Mouse (Mus musculus) midbrain, embryonic 16.5 days (tissue): ENCODE measurements around the gene Fgfr2. TPM values are rescaled to one million over a fixed set of nuclear protein-coding genes. Genes with fewer than 3 reads are reported as not detected.

Experiments
- ATAC-seq: fragments of 200-750 bp; cut with Nextera tagmentation; 2 replicates; pipeline ENCODE4 v1.8.0; 2017; ENCODE audit warnings: moderate TSS enrichment
- H3K27ac ChIP-seq: fragments of 300-500 bp; sonication (generic); 2 replicates; pipeline ENCODE4 v1.5.1; 2014; ENCODE audit warnings: mild to moderate bottlenecking, low read length, mixed read lengths
- H3K27me3 ChIP-seq: fragments of 300-500 bp; sonication (generic); 2 replicates; pipeline ENCODE4 v1.6.1; 2014; ENCODE audit warnings: low read depth, low read length, mixed read lengths; ENCODE audit not compliant: control insufficient read depth, insufficient read depth
- H3K36me3 ChIP-seq: fragments of 300-500 bp; sonication (generic); 2 replicates; pipeline ENCODE4 v1.6.1; 2014; ENCODE audit warnings: mild to moderate bottlenecking, low read length, moderate library complexity, mixed read lengths; ENCODE audit not compliant: control insufficient read depth, insufficient read depth
- H3K4me1 ChIP-seq: fragments of 300-500 bp; sonication (generic); 2 replicates; pipeline ENCODE4 v1.6.1; 2014; ENCODE audit warnings: mild to moderate bottlenecking, low read length, mixed read lengths; ENCODE audit not compliant: control insufficient read depth, insufficient read depth
- H3K4me2 ChIP-seq: fragments of 300-500 bp; sonication (generic); 2 replicates; pipeline ENCODE4 v1.6.1; 2014; ENCODE audit warnings: mild to moderate bottlenecking, low read length, mixed read lengths
- H3K4me3 ChIP-seq: fragments of 300-500 bp; sonication (generic); 2 replicates; pipeline ENCODE4 v1.5.1; 2014; ENCODE audit warnings: low read depth, mild to moderate bottlenecking, low read length, moderate library complexity, mixed read lengths
- H3K9ac ChIP-seq: fragments of 300-500 bp; sonication (generic); 2 replicates; pipeline ENCODE4 v1.6.1; 2014; ENCODE audit warnings: low read depth, low read length, mixed read lengths
- H3K9me3 ChIP-seq: fragments of 300-500 bp; sonication (generic); replicated peaks from 2 replicates; pipeline ENCODE4 v1.6.1; 2014; ENCODE audit warnings: mild to moderate bottlenecking, low read length, mixed read lengths; ENCODE audit not compliant: control insufficient read depth, poor library complexity, severe bottlenecking
- WGBS: fragments of 180-500 bp; shearing (Covaris S2); extraction: QIAGEN DNeasy Blood & Tissue Kit; methylation state at CpG from one replicate; pipeline ENCODE4 v1.1.7; 2014; 5-methylcytosine and 5-hydroxymethylcytosine counted together
- polyA plus RNA-seq: library from polyadenylated mRNA; unstranded; fragments of >200 nt; fragmentation: Nextera tagmentation; extraction: Ambion mirVana; gene quantifications from 2 replicates; pipeline ENCODE4 v1.2.1, GENCODE M21; 2015

The Fgfr2 gene
- polyA plus RNA-seq, 1 experiment from 2014 or later: 23.8 TPM

DNA sequence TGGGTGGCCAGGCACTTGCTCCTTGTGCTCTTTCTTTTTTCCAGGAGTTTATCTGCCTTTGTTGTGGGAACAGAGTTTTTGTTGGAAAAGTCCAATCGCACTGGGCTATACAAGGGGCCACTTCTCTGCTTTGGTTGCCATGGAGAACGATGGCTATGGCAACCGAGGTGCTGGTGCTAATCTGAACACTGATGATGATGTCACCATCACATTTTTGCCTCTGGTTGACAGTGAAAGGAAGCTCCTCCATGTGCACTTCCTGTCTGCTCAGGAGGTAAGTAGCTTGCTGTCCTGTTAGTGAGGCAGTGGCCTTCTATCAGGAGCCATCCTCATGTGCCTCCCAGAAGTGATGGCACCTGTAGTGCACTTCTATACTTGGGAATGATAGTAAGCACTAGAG is 140.5 kb downstream of the Fgfr2 start:
- Histone ChIP-seq H3K4me1 (no peaks in the 10 kb centered on the region), H3K27me3 (no peaks in the 10 kb centered on the region), H3K27ac (no peak overlapping the region), H3K9ac (no peak overlapping the region), H3K4me2 (no peak overlapping the region), H3K36me3 (peaks cover 8% of the 10 kb centered on the region), H3K4me3 (no peak overlapping the region), H3K9me3 (no peaks in the 10 kb centered on the region)
- no peak for ATAC-seq
- 24% methylated on average over 3 of the region's 3 CpGs for WGBS

DNA sequence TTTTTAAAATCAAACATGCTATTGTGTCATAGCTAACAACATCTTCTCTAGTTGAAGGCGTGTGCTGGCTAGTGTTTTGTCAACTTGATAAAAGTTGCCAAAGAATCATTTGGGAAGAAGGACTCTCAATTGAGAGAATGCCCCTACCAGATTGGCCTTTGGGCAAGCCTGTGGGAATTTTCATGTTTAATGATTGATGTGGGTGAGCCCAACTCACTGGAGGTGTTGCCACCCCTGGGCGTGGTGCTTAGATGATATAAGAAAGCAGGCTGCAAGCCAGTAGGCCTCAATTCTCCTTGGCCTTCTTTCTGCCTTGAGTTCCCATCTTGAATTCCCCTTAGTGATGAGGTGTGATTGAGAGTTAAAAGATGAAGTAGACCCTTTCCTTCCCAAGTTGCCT is 145.2 kb downstream of the Fgfr2 start:
- no peak for ATAC-seq
- H3K9me3 ChIP-seq: no peaks in the 10 kb centered on the region
- 99% methylated on average over 2 of the region's 2 CpGs for WGBS

DNA sequence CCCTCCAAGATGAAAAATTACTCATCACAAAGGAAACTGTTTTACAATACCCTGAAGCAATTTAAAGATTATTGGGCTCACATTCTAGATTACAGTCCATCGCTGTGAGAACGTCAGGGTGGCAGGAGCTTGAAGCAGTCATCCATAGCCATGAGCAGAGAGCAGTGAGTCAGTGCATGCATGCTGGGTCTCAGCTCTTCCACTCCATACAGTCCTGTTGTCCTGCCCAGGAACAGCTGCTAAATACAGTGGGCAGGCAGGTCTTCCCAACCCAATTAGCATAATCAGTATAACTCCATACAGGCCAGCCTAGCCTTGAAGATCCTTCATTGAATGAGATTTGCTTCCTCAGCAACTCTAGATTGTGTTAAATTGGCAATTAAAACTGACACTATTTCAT is 147.1 kb downstream of the Fgfr2 start:
- Histone ChIP-seq H3K9me3 (no peaks in the 10 kb centered on the region), H3K36me3 (peaks cover under 1% of the 10 kb centered on the region; the same call in 1 of the 2 replicates), H3K4me2 (no peak overlapping the region), H3K4me1 (no peaks in the 10 kb centered on the region), H3K4me3 (no peak overlapping the region), H3K27me3 (no peaks in the 10 kb centered on the region), H3K27ac (no peak overlapping the region), H3K9ac (no peak overlapping the region)
- WGBS: 57% methylated on average over 2 of the region's 2 CpGs
- no peak for ATAC-seq

More for the DNA sequence above, 145.2 kb downstream of the Fgfr2 start:
- Histone ChIP-seq H3K4me2 (no peak overlapping the region), H3K36me3 (peaks cover 3% of the 10 kb centered on the region), H3K27me3 (no peaks in the 10 kb centered on the region), H3K27ac (no peak overlapping the region), H3K4me1 (no peaks in the 10 kb centered on the region), H3K4me3 (no peak overlapping the region), H3K9ac (no peak overlapping the region)

DNA sequence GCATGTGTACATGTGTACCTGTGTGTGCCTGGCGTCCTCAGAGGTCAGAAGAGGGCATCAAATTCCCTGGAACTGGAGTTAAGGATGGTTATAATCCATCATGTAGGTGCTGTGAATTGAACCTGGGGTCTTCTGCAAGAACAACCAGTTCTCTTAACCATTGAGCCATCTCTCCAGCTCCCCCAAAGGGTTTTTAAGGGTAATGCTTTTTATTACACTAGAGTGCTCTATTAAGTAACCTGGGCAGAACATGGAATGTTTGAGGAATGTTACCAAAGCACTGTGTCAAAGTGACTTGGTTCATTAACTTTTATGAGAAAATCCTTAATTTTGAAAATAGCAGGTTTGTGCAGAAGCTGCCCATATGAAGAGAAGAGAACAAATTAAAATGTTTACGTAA is 151.1 kb downstream of the Fgfr2 start:
- no peak overlapping the region for H3K27ac ChIP-seq
- H3K9me3 ChIP-seq: no peaks in the 10 kb centered on the region
- no peak for ATAC-seq
- WGBS: 92% methylated on average over 2 of the region's 2 CpGs
- H3K9ac ChIP-seq: no peak overlapping the region
- no peak overlapping the region for H3K4me2 ChIP-seq
- H3K36me3 ChIP-seq: no peaks in the 10 kb centered on the region; the same call in 1 of the 2 replicates
- no peak overlapping the region for H3K4me3 ChIP-seq
- no peaks in the 10 kb centered on the region for H3K27me3 ChIP-seq
- H3K4me1 ChIP-seq: no peaks in the 10 kb centered on the region

DNA sequence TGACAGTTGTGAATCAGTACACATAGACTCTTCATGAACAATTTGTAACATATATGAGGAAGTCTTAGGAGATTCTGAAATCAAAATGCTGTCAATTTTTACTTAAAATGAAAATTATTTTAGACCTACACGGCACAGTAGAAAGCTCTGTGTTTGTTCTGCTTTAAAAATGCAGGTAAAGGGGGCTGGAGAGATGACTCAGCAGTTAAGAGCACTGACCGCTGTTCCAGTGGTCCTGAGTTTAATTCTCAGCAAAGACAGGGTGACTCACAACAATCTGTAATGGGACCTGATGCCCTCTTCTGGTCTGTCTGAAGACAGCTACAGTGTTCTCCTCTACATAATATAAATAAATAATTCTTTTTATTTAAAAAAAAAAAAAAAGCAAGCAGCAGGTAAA is 157.4 kb downstream of the Fgfr2 start:
- 87% methylated on average over 2 of the region's 2 CpGs for WGBS

DNA sequence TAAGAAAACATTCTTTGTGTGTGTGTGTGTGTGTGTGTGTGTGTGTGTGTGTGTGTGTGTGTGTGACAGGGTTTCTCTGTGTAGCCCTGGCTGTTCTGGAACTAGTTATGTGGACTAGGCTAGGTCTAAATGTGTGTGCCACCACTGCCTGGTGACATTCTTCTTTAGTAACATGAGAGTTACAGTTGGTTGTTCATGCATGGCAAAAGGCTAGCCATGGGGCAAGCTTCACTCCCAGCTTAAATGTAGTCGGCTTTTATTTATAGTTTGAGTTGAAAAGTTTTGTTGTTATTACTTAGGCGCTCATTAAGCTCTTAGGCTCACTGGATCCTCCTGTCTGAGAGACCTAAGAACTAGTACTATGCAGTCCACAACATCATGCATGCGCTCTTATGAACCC is 158.8 kb downstream of the Fgfr2 start:
- no peaks in the 10 kb centered on the region for H3K36me3 ChIP-seq
- H3K9me3 ChIP-seq: no peaks in the 10 kb centered on the region
- no peak overlapping the region for H3K4me3 ChIP-seq
- H3K4me2 ChIP-seq: no peak overlapping the region
- WGBS: 77% methylated on average over 3 of the region's 3 CpGs
- no peaks in the 10 kb centered on the region for H3K27me3 ChIP-seq
- H3K27ac ChIP-seq: no peak overlapping the region
- no peaks in the 10 kb centered on the region for H3K4me1 ChIP-seq
- H3K9ac ChIP-seq: no peak overlapping the region
- no peak for ATAC-seq

More for the DNA sequence above, 157.4 kb downstream of the Fgfr2 start:
- H3K9ac ChIP-seq: no peak overlapping the region
- H3K27me3 ChIP-seq: no peaks in the 10 kb centered on the region
- no peak overlapping the region for H3K4me3 ChIP-seq
- H3K9me3 ChIP-seq: no peaks in the 10 kb centered on the region
- no peak overlapping the region for H3K4me2 ChIP-seq
- H3K27ac ChIP-seq: no peak overlapping the region
- H3K36me3 ChIP-seq: no peaks in the 10 kb centered on the region
- no peaks in the 10 kb centered on the region for H3K4me1 ChIP-seq
- ATAC-seq: no peak

DNA sequence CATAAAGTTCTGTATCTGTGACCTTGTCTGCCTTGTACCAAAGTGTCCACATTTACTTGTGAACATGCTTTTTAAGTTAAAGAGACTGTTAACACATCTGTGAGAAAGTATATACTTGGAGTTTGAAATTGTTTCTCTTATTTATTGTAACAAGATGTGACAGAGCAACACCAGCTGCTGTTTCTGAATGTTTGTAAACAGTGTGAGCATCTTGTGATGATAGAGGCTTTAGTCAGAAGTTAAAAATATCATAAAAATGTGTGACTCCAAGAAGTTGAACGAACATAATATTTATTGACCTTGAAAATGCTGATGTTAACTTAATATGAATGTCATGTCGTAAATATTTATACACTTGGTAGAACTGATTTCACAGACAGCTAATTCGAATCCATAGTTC is 172.5 kb downstream of the Fgfr2 start:
- no peak overlapping the region for H3K27ac ChIP-seq
- H3K9ac ChIP-seq: no peak overlapping the region
- no peak for ATAC-seq
- 94% methylated on average over 3 of the region's 3 CpGs for WGBS
- H3K4me1 ChIP-seq: no peaks in the 10 kb centered on the region
- no peaks in the 10 kb centered on the region for H3K27me3 ChIP-seq
- no peaks in the 10 kb centered on the region for H3K36me3 ChIP-seq
- H3K9me3 ChIP-seq: no peaks in the 10 kb centered on the region
- no peak overlapping the region for H3K4me2 ChIP-seq
- H3K4me3 ChIP-seq: no peak overlapping the region

DNA sequence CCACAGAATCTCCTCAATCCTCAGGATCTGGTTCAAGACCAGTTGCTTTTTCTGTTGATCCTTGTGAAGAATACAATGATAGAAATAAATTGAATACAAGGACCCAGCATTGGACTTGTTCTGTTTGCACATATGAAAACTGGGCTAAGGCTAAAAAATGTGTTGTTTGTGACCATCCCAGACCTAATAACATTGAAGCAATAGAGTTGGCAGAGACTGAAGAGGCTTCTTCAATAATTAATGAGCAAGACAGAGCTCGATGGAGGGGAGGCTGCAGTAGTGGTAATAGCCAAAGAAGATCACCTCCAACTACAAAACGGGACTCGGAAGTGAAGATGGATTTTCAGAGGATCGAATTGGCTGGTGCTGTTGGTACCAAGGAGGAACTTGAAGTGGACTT is 173.2 kb downstream of the Fgfr2 start:
- Histone ChIP-seq H3K4me1 (no peaks in the 10 kb centered on the region), H3K27ac (no peak overlapping the region), H3K4me2 (no peak overlapping the region), H3K9me3 (no peaks in the 10 kb centered on the region), H3K36me3 (no peaks in the 10 kb centered on the region), H3K4me3 (no peak overlapping the region), H3K27me3 (no peaks in the 10 kb centered on the region), H3K9ac (no peak overlapping the region)
- 75% methylated on average over 4 of the region's 4 CpGs for WGBS
- ATAC-seq: no peak

DNA sequence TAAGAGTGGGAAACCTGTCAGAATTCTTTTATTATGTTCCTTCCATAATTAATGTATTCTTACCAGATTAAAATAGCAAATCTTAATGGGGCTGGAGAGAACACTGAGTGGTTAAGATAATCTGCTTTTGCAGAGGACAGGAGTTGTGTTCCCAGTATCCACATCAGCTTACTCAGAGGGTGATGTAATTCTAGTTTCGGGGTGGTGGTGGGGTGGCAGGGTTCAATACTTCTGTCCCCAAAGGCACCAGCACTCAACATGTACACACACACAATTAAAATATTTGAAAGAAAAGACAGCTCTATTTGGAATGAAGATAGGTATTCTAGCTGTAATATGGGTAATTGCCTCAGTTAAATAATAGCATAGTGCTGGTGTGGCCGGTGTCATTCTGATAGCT is 182.6 kb downstream of the Fgfr2 start:
- Histone ChIP-seq H3K9ac (no peak overlapping the region), H3K36me3 (no peaks in the 10 kb centered on the region), H3K4me2 (no peak overlapping the region), H3K27ac (no peak overlapping the region), H3K4me3 (no peak overlapping the region), H3K4me1 (no peaks in the 10 kb centered on the region), H3K9me3 (no peaks in the 10 kb centered on the region), H3K27me3 (no peaks in the 10 kb centered on the region)
- ATAC-seq: no peak
- 87% methylated on average over 2 of the region's 2 CpGs for WGBS

DNA sequence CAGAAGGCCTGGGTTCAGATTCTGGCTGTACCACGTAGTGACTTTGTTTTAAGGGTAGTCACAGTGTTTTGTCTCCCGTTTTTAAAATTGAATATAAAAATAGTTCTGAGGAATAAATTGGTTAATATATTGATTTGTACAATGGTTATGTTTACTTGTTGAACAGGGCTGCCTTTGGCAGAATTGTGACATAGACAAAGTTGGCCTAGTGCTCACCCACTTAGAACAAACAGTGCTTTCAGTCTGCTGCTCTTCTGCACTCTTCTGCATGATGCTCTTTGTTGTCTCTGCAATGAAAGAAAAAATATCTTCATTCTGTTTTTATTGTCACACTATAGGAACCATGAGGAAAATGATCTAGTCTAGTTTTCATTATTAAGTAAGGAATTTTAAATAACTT is 184.0 kb downstream of the Fgfr2 start:
- H3K9ac ChIP-seq: no peak overlapping the region
- H3K27me3 ChIP-seq: no peaks in the 10 kb centered on the region
- no peaks in the 10 kb centered on the region for H3K36me3 ChIP-seq
- no peak for ATAC-seq
- no peaks in the 10 kb centered on the region for H3K4me1 ChIP-seq
- H3K4me3 ChIP-seq: no peak overlapping the region
- WGBS: 90% methylated on average over 2 of the region's 2 CpGs
- no peak overlapping the region for H3K4me2 ChIP-seq
- H3K27ac ChIP-seq: no peak overlapping the region
- H3K9me3 ChIP-seq: no peaks in the 10 kb centered on the region
